Mouse (Mus musculus): ENCODE data around the gene Bivm. TPM values are rescaled to one million over a fixed set of nuclear protein-coding genes. Genes with fewer than 3 reads are reported as not detected.

The Bivm gene
- 3.3 and 3.7 TPM in 2 replicates for polyA plus RNA-seq (2015; fragmentation: Nextera tagmentation; extraction: Ambion mirVana)

DNA sequence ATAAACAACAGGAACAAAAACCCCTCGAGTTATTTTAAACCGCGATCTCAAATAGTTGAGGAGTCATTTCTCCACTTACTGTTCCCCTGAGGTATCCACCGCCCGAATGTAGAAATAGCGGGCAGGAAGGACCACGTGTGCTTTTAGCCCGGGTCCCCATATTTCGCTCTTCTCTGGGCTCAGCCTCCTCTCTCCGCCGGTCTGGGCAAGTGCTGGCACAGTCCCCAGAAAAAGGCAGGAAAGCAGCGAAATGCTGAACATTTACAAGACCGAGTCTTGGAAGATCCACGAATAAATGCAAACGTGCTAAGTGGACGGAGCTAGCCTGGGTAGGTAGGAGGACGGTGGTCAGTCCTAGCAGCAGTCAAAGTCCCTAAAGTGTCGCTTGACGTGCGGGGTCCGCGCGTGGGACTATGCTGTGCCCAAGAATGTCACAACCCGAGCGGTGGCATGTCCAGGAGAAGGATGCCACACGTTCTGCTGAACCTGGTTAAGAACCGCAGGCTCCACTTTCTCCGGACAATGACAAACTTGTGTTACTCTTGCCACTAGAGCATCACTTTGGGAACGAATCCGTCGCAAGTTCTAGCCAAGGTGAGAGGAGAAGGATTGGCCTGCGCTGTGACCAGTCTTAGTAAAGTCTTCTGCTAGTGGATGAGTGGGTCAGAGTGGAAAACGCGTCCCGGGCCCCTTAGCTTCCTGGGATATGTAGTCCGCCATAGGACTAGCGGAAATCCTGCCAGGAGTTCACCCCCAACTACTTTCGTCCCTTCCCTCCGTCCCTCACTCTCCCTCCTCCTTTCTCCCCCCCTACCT lies at the start of gene Bivm, which contains the start of gene Kdelc1:
Gene Bivm, plus strand, starts transcription at position 719 of the 816 bp plus-strand sequence.
Gene Kdelc1, minus strand, starts transcription at position 570 of the 816 bp plus-strand sequence.
- TF ChIP-seq EP300 (IDR thresholded peaks at IDR 0.05; ENCODE audit: low read depth): peak; percentile 40
- no peak for TF ChIP-seq CTCF (IDR thresholded peaks at IDR 0.05; ENCODE audit: low read depth)
- ATAC-seq: peak; percentile 96
- Histone ChIP-seq H3K4me1 (ENCODE audit: insufficient read depth) (peaks cover 6% of the 10 kb centered on the region; the same call in 1 of the 2 replicates), H3K9ac (replicated peaks) (peak within 1 kb of the TSS; percentile 69), H3K27ac (ENCODE audit: low read depth) (peak within 1 kb of the TSS; percentile 73), H3K4me3 (ENCODE audit: low read depth, low read length) (peak within 1 kb of the TSS; percentile 61), H3K27me3 (ENCODE audit: insufficient read depth, low read length) (no peaks in the 10 kb centered on the region), H3K36me3 (replicated peaks; ENCODE audit: insufficient read depth, low read length) (peaks cover 7% of the 10 kb centered on the region), H3K4me2 (ENCODE audit: low read depth, low read length) (peak within 1 kb of the TSS; percentile 81), H3K9me3 (ENCODE audit: low read length) (no peaks in the 10 kb centered on the region)
- DNase-seq: peak; percentile 83
- under 1% methylated on average over 39 of the region's 39 CpGs for WGBS (ENCODE audit: insufficient replicate concordance)

DNA sequence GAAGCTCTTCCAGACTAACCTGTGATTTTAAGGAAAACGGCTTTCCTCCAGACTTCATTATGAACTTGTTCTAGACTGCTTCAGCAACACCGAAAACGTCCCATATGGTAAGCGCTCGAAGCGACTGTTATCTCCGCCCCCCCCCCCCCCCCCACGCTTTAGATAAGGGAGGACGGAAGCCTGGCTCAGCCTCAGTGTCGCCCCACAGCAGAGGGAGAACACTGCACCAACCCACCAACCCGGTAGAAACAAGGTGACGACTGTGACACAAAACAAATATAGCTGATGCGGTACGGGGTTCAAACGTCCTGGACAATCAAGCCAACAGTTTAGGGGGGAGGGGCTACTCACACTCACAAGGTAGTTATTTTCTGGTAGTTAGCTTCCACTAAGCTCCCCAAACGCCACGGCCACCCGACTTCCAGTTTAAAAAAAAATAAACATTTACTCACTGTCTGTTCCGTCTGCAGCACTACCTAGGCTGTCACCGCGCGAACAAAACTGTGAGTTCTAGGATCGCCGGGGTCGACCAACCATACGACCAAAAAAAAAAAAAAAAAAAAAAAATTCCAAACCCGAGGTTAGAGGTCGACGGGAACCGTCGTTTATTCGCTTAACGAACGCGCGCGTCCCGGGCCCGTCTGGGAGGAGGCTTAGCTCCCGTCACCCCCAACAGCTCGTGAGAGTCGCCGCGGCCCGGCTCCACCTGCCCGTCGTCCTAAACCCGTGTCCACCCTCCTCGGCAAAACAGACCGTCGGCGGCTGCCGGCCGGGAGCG lies 17.1 kb upstream of the Bivm start:
- no peaks in the 10 kb centered on the region for H3K9me3 ChIP-seq (ENCODE audit: low read length)
- H3K4me1 ChIP-seq (ENCODE audit: insufficient read depth): peaks cover 4% of the 10 kb centered on the region
- H3K9ac ChIP-seq (replicated peaks): peak overlapping the region; percentile 66
- DNase-seq: peak; percentile 76
- peaks cover 5% of the 10 kb centered on the region; the same call in 1 of the 2 replicates for H3K36me3 ChIP-seq (replicated peaks; ENCODE audit: insufficient read depth, low read length)
- TF ChIP-seq EP300 (IDR thresholded peaks at IDR 0.05; ENCODE audit: low read depth) (no peak), CTCF (IDR thresholded peaks at IDR 0.05; ENCODE audit: low read depth) (0 out of 2 replicates have a peak, but pooled peaks have one; percentile 9)
- H3K27me3 ChIP-seq (ENCODE audit: insufficient read depth, low read length): no peaks in the 10 kb centered on the region
- under 1% methylated on average over 54 of the region's 55 CpGs for WGBS (ENCODE audit: insufficient replicate concordance)
- H3K4me3 ChIP-seq (ENCODE audit: low read depth, low read length): peak overlapping the region; percentile 59
- peak; percentile 80 for ATAC-seq
- peak overlapping the region; percentile 73 for H3K4me2 ChIP-seq (ENCODE audit: low read depth, low read length)
- peak overlapping the region; percentile 85 for H3K27ac ChIP-seq (ENCODE audit: low read depth)

GRCm38 (mm10) chr1:44102259-44102717 lies 16.5 kb upstream of the Bivm start, which contains the start of gene Tex30:
Tex30 (minus strand) TSS chr1:44102441.
- Histone ChIP-seq H3K9ac (replicated peaks) (peak within 1 kb of the TSS; percentile 66), H3K4me2 (ENCODE audit: low read depth, low read length) (peak within 1 kb of the TSS; percentile 73), H3K4me1 (ENCODE audit: insufficient read depth) (peaks cover 4% of the 10 kb centered on the region), H3K27ac (ENCODE audit: low read depth) (peak within 1 kb of the TSS; percentile 85), H3K27me3 (ENCODE audit: insufficient read depth, low read length) (no peaks in the 10 kb centered on the region), H3K4me3 (ENCODE audit: low read depth, low read length) (peak within 1 kb of the TSS; percentile 59), H3K36me3 (replicated peaks; ENCODE audit: insufficient read depth, low read length) (peaks cover 5% of the 10 kb centered on the region; the same call in 1 of the 2 replicates), H3K9me3 (ENCODE audit: low read length) (no peaks in the 10 kb centered on the region)
- peak; percentile 97 for ATAC-seq
- under 1% methylated on average over 51 of the region's 55 CpGs for WGBS (ENCODE audit: insufficient replicate concordance)
- peak; percentile 95 for DNase-seq
- TF ChIP-seq CTCF (IDR thresholded peaks at IDR 0.05; ENCODE audit: low read depth) (no peak), EP300 (IDR thresholded peaks at IDR 0.05; ENCODE audit: low read depth) (no peak)

GRCm38 (mm10) chr1:44102939-44103338 lies 15.8 kb upstream of the Bivm start:
- peak overlapping the region; percentile 73 for H3K4me2 ChIP-seq (ENCODE audit: low read depth, low read length)
- no peaks in the 10 kb centered on the region for H3K9me3 ChIP-seq (ENCODE audit: low read length)
- TF ChIP-seq CTCF (IDR thresholded peaks at IDR 0.05; ENCODE audit: low read depth) (no peak), EP300 (IDR thresholded peaks at IDR 0.05; ENCODE audit: low read depth) (no peak)
- H3K9ac ChIP-seq (replicated peaks): no peak overlapping the region
- peak overlapping the region; percentile 59 for H3K4me3 ChIP-seq (ENCODE audit: low read depth, low read length)
- H3K27me3 ChIP-seq (ENCODE audit: insufficient read depth, low read length): no peaks in the 10 kb centered on the region
- peaks cover 9% of the 10 kb centered on the region; the same call in 1 of the 2 replicates for H3K36me3 ChIP-seq (replicated peaks; ENCODE audit: insufficient read depth, low read length)
- no peak overlapping the region for H3K27ac ChIP-seq (ENCODE audit: low read depth)
- H3K4me1 ChIP-seq (ENCODE audit: insufficient read depth): peaks cover 4% of the 10 kb centered on the region
- WGBS (ENCODE audit: insufficient replicate concordance): 10% methylated on average over 5 of the region's 5 CpGs
- DNase-seq: no peak
- no peak for ATAC-seq

DNA sequence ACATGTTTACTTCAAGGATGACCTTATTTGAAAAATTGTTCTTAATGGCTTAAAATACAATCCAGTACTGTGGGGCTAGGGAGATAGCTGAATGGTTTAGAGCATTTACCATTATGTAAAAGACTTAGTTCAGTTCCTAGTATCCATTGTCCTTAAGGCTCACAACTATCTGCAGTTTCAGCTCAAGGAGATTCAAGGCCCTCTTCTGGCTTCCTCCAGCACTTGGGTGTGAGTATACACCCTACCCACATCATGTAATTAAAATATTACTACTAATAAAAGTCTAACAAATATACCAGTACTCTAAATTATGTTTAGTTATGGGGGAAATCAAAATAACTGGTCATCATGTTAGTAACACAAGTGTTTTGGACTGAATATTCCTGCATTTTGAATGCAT lies 1.2 kb upstream of the Bivm start:
- Histone ChIP-seq H3K4me2 (ENCODE audit: low read depth, low read length) (peak overlapping the region; percentile 81), H3K27me3 (ENCODE audit: insufficient read depth, low read length) (no peaks in the 10 kb centered on the region), H3K4me3 (ENCODE audit: low read depth, low read length) (peak overlapping the region; percentile 61; the same call in 1 of the 2 replicates), H3K36me3 (replicated peaks; ENCODE audit: insufficient read depth, low read length) (peaks cover 7% of the 10 kb centered on the region), H3K9me3 (ENCODE audit: low read length) (no peaks in the 10 kb centered on the region), H3K4me1 (ENCODE audit: insufficient read depth) (peaks cover 6% of the 10 kb centered on the region; the same call in 1 of the 2 replicates), H3K27ac (ENCODE audit: low read depth) (no peak overlapping the region), H3K9ac (replicated peaks) (no peak overlapping the region)
- DNase-seq (no peak), ATAC-seq (no peak)
- TF ChIP-seq CTCF (IDR thresholded peaks at IDR 0.05; ENCODE audit: low read depth) (no peak), EP300 (IDR thresholded peaks at IDR 0.05; ENCODE audit: low read depth) (no peak)
